Mouse (Mus musculus): ENCODE measurements around the gene St8sia4.

The St8sia4 gene

DNA sequence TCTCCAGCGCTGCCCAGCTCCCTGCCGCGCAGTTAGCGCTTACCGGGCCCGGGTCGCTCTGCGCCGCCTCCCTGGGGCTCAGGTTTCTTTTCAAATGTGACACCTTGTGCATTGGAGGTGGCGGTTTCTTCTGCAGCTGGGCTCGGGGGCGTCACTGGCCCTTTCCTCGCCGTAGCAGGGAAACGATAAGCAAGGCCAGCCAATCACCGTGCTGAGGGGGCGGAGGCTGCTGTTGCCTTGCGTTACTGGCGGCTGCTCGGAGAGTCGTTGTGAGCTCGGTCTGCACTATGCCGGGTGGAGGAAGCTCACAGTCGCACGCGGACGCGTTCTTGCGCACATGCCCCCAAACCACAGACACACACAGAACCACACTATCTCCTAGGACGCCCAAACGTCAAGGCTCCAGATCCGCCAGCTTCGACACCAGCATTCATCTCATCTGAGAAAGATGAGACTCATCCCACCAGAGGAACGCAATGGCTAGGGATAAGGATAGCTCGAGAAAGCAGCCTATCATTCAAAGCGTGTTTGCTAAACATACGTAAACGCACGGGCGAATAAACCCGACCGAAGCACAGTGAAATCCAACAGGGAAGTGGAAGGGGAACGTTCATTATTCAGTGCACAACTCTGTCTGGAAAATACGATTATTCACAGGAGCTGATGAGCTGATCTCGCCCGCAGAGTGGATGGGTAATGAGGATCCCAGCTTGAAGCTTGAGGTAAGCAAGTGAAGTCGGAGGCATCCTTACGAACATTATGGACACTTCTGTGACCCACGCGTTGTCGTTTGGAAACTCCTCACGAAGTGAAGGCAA, at the start of gene St8sia4:
TSS of gene St8sia4 (minus strand) at position 137 of the 818 bp plus-strand sequence.
- in situ Hi-C loops (cut with MseI, MboI): no loop called here

DNA sequence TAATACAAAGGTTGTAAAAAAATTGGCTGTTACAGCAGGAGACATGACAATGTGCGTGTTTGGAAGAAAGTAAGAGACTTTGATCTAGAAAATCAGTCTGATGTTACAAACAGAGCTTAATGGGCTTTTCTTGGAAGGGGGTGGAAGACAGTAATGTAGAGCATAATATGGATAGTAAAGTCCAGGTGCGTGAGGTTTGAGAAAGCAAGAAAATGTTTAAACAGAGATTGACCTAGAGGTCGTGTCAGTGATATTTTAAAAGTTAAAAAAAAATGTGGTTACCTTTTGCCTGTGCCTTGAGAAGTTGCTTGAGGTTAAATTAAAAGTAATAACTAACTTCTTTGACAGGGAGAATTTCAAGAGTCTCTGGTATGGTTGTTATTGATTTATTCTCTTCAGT, 41.8 kb upstream of the St8sia4 start:
- in situ Hi-C loops (cut with MseI, MboI): no loop called here

DNA sequence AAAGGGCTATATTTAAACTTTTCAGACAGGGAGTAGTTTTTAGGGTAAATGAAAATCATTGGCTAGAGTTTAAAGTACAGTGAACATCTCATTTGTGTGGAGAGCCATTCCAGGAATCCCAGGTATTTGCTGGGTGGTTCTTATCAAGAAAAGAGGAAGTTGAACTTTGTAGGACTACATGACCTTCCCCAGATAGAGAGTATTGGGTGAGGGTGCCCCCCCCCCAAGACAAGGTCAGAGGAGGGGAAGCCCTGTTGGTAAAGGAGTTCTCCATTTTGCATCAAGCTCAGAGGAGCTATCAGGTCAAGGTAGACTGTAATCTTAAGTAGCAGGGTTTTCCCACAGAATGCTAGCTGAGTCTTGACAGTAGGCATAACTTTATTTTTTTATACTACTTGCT, 32.5 kb upstream of the St8sia4 start:
- in situ Hi-C loops (cut with MseI, MboI): no loop called here

DNA sequence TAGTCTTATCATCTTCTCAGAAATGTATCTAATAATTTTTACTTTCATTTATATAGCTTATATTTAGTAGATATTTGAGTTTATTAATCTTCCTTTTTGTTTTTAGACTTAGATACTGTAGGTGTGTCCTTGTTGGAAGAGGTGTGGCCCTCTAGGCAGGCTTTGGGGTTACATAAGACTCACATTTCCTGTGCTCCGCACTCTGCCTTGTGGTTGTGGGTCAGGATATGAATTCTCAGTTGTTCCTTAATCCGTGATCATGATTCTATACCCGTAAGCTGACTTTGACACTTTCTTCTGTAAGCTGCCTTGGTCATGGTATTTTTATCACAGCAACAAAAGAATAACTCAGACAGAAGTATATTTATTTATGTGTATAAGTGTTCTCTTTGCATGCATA, 6.7 kb upstream of the St8sia4 start:
- in situ Hi-C loops (cut with MseI, MboI): no loop called here

DNA sequence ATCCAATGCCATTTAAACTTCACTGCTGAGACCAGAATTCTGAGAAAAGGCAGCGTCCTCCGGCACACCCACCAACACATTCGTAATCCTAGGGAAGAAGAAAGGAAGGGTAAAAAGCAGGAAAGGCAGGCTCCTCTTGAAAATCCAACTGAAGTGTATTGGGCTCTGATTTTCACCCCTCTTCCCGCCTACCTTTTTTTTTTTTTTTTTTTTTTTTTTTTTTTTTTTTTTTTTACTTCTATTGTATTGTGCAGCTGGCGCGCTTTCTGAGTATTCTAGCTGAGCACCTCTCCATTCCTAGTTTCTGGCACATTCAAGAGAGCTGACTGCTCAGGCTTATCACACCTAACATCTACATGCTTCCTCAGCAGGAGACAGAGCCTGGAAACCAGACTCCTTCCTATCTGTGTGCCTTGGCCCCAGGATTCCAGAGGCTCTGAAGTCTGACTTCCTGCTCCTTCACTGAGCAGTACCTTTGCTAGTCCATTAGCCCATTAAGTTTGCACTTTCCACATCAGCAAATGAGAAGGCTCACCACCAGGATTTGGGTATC, 958 bp upstream of the St8sia4 start:
- in situ Hi-C loops (cut with MseI, MboI): no loop called here

DNA sequence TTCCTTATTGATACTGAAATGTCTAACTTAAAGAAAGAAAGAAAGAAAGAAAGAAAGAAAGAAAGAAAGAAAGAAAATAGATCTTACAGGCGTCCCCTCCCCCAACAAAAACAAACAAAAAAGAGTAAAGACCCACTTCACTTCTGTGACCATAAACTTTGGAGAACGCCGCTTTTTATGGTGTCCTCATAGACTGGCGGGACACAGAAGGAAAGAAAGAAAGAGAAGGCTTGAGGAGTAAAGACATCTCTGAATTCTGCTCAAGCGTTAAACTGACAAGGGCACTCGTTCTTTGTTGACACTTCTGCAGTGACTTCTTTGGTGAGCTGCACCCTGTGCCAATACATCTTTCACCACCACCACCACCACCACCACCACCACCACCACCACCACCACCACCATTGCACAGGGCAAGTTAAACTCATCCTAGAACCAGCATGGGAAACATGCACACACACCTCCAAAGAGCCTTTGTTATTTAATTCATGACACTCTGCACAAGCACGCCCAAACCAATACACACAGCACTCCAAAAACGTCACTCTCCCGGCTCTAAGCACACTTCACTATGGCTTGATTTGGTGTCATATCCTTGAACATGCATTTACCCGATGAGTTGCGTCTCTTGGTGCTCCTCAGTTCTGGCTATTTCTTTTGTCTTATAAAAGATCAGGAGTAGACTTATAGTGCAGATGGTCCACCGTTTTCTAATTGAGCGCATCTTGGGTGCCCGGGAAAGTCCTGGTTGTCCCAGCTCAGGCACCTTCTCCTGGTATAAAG, 640 bp downstream of the St8sia4 start:
- in situ Hi-C loops (cut with MseI, MboI): no loop called here

DNA sequence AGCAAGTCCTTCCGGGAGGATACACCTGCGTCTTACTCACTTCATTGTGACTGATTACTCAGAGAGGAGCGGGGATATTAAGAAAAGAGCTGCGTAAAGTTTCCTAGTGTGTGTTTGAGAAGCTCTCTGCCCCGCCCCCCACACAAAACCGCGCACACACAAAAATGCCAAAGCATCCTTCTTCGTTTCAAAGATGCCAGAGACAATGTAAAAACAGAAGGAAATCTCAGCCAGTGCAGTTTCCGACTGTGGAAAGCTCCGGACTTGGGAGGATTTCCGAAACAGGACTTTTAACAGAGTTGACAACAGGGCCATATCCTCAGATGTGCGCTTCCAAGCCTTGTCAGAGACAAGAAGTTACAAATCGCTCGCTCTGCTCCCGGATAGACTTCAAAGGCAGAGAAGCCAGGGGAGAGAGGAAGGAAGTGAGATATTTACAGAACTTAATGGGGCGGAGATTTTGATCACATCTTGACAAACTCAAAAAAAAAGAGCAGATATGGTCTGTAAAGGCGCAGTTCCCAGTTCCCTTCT, 1.4 kb downstream of the St8sia4 start:
- in situ Hi-C loops (cut with MseI, MboI): no loop called here

DNA sequence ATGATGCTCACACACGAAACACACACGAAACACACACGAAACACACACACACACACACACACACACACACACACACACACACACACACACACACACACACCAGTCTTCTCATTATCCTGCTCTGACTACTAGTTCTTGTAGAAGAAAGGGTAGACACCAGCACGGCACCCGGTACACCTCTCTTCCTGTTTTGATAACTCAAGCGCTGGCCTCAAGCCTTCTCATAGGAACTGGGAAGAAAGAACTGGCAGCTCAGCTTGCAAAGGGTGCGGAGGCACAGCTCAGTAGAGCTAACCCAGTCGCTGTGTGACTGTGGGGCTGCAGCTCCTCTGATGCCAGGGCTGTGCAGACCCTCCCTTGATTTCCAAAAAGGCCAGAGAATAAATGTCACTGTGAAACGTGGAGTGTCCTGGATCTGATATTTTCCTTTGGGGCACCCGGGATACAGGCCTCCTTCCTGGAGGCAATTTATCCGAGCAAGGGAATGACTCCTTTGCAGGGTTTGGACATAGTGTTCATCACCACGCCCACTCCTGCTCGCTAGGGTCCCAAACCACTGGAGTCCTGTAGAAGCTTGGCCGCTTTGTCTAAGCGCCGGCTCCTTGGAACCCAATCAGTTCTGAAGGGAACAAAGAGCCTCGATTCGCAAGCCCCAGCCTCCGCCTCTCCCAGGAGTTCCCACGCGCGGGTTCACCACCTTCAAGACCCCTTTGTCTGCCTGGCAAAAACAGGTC, 2.2 kb downstream of the St8sia4 start:
- in situ Hi-C loops (cut with MseI, MboI): no loop called here

DNA sequence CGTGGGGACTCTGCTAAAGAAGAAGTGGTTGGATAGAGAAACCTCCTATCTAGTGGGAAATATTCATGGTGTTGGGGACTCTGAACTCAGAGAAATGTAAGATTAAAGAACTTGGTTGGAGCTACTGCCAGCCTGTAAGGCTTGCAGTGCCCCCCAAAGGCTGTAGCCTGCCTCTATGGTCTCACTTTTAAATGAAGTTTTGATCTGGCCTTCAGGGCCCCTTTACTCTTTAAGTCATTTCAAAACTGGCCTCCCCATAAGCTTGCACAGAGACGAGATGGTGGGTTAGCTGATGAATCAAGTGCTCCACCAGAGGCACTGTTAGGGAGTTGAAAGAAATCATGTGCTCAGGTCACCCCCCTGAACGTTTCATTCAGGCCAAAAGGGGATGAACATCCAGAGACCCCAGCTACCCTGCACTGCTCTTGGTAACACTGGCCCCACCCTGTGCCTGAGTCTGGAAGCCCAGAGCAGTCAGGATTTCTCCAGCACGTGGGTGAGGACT, 3.0 kb downstream of the St8sia4 start:
- in situ Hi-C loops (cut with MseI, MboI): no loop called here

DNA sequence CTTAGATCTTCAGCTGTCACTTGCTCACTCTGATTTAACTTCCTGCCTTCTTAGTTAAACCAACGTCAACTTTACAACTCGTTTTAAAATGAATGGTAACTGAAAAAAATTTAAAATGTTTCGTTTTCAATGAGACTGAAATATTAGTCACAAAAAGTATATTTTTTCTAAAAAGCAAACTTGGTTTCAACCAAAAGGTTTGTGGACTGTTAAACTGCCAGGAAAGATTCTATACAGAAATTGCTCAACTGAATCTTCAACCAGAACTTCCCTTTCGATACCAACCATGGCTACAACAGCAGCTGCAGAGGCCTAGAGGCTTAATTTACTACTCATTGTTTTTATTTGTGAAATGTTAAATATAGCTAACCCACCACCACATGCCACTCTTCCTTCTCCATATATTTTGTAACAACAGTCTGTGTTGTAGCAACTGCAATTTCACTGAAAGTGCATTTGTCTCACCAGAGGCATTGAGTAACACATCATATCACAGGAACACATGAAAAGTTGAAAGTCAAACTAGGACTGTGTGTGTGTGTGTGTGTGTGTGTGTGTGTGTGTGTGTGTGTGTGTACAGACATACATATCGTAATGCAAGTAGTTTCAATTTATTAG, 10.2 kb downstream of the St8sia4 start:
- in situ Hi-C loops (cut with MseI, MboI): no loop called here

DNA sequence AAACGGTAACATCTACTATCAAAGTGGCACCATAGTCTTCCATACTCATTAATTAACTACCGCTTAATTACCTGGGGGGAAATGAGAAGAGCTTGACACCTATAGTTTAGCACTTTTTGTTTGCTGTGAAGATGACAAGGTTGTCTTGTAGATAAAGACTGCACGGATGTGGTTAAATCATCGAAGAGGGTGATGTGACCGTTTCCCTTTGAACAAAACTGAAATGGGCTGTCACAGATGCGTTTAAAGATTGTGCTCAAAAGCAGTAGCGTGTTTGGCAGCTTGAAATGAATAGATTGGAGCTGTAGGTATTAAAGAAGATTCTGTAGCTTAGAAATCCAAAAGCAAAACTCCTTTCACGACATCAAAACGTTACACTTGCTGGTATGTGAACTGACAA, 11.8 kb downstream of the St8sia4 start:
- in situ Hi-C loops (cut with MseI, MboI): no loop called here

DNA sequence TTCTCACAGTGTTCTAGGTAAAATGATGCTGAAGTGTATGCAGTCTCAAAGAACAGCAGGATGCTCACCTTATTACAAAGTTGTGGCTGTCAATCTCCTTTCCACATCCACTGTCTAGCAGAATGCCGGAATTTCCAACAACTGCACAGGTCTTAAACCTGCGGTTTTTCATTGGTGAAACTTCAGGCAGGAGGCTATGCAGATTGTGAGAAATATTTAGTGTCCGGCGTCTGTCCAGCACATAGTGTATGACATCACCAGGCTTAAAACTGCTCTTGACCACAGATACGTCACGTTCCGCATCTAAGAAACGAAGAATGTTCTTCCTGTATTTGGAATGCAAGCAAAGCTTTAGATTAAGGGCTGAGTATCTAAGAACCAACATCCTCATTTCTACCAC, 13.9 kb downstream of the St8sia4 start:
- in situ Hi-C loops (cut with MseI, MboI): no loop called here

DNA sequence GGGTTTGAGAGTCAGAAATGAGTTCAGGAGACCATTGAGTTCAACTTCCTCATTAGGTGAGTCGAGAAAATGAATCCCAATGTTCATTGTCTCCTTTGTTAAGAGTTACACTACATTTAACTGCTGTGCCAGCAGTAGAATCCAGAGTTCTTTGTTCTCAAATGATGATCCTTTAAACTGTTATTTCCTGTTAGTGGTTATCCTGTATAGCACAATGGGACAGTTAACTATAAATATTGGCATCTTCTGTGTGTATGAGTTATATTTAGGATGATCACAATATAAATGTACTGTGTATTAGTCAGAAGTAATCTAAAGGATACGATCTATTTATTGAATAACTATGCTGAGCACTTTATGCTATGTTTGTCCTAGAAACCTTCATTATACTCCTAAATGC, 23.1 kb downstream of the St8sia4 start:
- in situ Hi-C loops (cut with MseI, MboI): no loop called here

DNA sequence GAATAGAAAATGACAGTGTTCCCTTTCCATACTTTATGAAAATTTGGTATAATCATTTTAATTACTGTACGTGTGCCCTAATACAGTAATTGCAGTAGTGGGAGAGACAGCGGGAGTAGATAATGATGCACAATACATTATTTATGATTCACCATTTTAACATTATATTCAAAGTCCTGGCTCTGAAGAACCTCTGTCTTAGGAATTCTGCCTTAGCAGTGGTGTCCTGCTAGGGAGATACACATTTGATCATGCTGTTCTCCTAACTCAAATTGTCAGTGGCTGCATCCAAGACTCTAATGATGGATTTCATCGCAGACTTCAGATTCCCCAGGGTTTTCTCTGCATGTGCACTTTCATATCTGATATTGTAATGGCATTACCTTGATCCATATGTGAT, 28.4 kb downstream of the St8sia4 start:
- in situ Hi-C loops (cut with MseI, MboI): no loop called here

DNA sequence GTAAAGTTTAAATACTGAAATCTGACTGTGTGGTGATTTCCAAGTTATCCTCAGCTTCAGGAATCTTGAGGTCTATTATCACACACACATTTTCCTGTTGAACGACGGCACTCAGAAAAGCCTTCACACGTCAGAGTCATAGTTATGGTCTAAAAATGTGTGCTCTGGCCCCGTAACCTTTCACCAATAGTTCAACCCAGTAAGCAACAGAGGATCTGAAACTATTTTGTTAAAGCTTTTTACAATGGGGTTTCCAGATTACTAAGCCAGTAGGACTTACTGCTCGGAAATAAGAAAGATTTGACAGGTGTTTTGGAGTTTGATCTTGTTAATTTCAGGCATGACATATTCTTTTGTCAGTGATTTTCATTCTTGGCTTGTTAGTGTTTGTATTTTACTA, 43.0 kb downstream of the St8sia4 start:
- in situ Hi-C loops (cut with MseI, MboI): no loop called here

DNA sequence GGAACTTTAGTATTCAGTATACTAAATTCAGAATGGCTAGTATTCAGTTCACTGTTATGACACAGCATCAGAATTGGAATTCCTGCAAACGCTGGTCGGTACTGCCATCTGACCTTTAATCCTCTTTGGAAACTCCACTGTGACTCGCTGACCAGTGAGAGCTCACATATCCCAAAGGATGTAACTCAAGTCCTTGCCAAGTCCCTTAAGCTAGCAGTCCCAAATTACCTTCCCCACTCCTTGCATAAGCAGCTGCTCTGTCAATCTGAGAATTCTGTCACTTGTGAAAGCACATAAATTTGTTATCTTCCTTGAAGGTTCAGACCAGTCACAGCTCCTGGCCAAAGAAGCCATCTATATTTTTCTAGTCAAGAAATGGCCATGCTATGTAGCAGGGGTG, 48.7 kb downstream of the St8sia4 start:
- in situ Hi-C loops (cut with MseI, MboI): no loop called here

DNA sequence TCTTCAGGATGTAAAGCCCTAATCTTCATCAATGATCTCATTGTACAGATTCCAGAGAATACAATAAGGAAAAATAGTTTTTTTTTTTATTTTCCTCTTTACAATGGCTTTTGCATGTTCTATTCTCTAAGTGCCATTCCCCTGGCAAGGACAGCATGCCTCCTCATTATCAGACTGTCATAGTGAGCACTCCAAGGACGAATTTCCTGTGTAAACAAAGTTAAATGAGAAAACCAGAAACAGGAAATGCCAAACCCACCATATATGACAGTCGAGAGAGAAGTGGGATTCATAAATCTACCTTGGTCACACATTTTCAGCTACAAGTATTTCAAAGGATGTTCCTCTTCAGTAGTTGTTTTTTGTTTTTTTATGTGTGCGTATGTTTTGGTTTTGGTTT, 49.2 kb downstream of the St8sia4 start:
- in situ Hi-C loops (cut with MseI, MboI): no loop called here

DNA sequence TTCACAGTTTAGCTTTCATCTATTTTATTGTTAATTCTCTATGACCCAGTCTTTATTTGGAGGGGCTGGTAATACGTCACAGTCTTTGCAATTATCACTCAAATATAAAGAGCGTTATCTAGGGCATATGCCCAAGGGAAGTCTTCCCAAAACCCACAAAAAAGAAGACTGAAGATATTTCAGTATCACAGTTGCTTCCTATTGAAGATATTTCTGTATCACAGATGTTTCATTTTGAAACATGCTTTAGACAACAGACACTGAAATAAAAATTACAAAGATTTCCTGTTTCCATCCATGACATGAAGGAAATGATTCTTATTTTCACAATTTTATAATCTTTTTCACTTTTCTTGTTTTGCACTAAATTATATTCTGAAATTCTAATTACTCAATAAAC, 57.4 kb downstream of the St8sia4 start:
- in situ Hi-C loops (cut with MseI, MboI): no loop called here

DNA sequence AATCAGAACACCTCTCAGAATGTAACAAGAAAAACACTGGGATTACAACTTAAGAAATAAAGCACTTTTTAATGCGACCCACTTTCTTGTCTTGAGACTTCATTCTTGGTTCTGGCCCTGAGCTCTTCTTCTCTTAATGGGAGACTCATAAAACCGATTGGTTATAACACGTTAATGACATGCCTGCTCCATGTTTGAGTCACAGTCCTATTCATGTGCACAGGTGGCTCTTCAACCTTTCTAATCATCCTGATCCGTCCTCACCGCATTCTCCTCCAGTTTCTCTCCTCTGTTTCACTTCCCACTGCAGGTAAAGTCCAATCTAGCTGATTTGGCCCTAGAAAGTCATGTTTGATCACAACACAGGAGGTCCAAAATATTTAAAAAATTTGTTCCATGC, 58.3 kb downstream of the St8sia4 start:
- in situ Hi-C loops (cut with MseI, MboI): no loop called here

DNA sequence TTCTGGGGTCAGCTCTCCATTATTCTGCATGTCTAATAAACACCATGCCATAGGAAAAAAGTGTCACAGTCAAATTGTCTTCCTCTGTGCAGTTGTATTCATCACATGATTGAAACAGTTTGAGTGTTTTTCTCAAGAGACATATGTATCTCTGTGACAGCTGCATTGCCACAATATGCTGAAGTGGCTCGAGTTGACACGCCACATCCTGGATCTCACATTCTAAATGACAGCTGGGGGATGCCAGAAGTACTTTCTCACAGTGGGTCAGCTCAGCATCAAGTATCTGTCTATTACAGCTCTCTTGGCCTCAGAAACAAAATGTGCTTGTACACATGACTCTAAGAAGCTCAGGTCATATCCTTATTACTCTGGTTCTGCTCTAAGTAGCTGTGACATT, 61.9 kb downstream of the St8sia4 start:
- in situ Hi-C loops (cut with MseI, MboI): no loop called here

DNA sequence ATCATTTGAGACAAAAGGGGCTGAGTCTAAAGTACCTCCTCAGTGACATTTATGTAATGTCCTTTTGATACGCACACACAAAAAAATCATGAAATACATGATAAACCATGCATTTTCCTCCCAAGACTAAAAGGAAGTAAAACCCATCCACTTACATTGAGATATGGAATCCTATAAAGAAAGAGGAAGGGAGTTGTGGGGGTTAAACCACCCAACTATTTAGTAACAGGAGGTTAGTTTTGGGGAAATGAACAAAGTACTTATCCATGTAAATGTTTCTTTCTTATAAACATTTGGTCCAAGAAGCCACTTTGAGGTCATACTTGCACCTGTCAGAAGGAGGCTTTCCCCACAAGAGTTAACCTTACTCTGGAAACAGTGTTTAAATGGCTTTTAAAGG, 69.3 kb downstream of the St8sia4 start:
- in situ Hi-C loops (cut with MseI, MboI): no loop called here
